Mouse (Mus musculus): ENCODE results near the gene Lgalsl.

DNA sequence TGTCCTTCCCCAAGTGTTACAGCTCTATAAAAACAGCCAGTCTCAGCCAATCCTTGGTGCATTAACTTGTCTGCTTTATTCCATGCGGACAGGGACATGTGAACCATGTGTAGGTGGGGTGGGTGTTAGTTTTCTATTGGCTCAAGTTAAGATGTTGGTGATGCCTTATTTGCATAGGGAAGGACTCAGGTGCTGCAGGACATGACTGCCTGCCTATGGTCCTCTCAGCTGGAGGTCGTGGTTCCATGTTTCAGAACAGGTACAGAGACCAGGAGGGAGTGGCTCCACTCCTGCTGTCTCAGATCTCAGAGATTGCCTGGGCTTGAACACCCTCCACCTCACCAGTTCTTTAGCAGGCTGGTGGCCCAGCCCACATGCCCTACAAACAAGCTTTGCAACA is 44.7 kb downstream of the Lgalsl start:
- no peak for TF ChIP-seq CTCF (IDR thresholded peaks at IDR 0.05; ENCODE audit: low read depth, low read length)
- TF ChIP-seq GATA1 (IDR thresholded peaks at IDR 0.05; ENCODE audit: borderline replicate concordance, low read length): no peak
- no peak for TF ChIP-seq GATA2 (IDR thresholded peaks at IDR 0.05; ENCODE audit: borderline replicate concordance, low read depth, low read length)
- no peak for TF ChIP-seq POLR2AphosphoS5 (IDR thresholded peaks at IDR 0.05; ENCODE audit: insufficient replicate concordance, low read depth, low read length)
- TF ChIP-seq TAL1 (conservative IDR thresholded peaks at IDR 0.05; ENCODE audit: low read depth, low read length): no peak

All from G1E (cell line).